Comparison of ENCODE assay signal across 8 mouse cellular contexts in genomic region chr7:27487740-27488268, GRCm38 (mm10). TPM values are rescaled to one million over a fixed set of nuclear protein-coding genes. Genes with fewer than 3 reads are reported as not detected.
A peak's percentile ranks its signal among the peaks of the same experiment; 100 is the strongest.
DNase-seq lines count a peak whose midpoint lies in the region; ATAC-seq lines count a peak whose summit lies in the region.

No protein-coding gene starts in this region.

- H3K4me3 ChIP-seq in embryonic facial prominence, embryonic 13.5 days = peak overlapping the region; percentile 75
- peak overlapping the region; percentile 84 for H3K4me3 ChIP-seq in stomach, embryonic 16.5 days (replicated peaks; ENCODE audit: low read length)

- peak overlapping the region; percentile 85 for H3K9ac ChIP-seq in embryonic facial prominence, embryonic 13.5 days
- H3K9ac ChIP-seq in stomach, embryonic 16.5 days (ENCODE audit: low read length) = peak overlapping the region; percentile 93

- ATAC-seq in embryonic facial prominence, embryonic 13.5 days (ENCODE audit: insufficient number of reproducible peaks, insufficient read depth, low FRiP score, low TSS enrichment, low read depth) = no peak
- ATAC-seq in stomach, embryonic 16.5 days (ENCODE audit: insufficient read depth, low FRiP score) = no peak

- H3K4me2 ChIP-seq in embryonic facial prominence, embryonic 13.5 days = peak overlapping the region; percentile 65
- peak overlapping the region; percentile 92 for H3K4me2 ChIP-seq in stomach, embryonic 16.5 days (ENCODE audit: low read depth, low read length)

- peak overlapping the region; percentile 99 for H3K27ac ChIP-seq in embryonic facial prominence, embryonic 13.5 days
- H3K27ac ChIP-seq in stomach, embryonic 16.5 days (ENCODE audit: low read length) = peak overlapping the region; percentile 99

- DNase-seq in embryo, embryonic 10 days (ENCODE audit: low spot score) = peak; percentile 43
- no peak for DNase-seq in embryo, embryonic 9.5 days (ENCODE audit: extremely low spot score)
- DNase-seq in adrenal gland, adult 18-20 months (ENCODE audit: low spot score in 2 of 2) = peak; percentile 56 to 67
- peak; percentile 65 to 77 for DNase-seq in heart, postnatal 14 days
- peak; percentile 59 to 79 for DNase-seq in left cerebral cortex, postnatal 14 days (ENCODE audit: low spot score in 2 of 2)
- peak; percentile 82 to 87 for DNase-seq in lung, postnatal 4 days

- WGBS in embryonic facial prominence, embryonic 13.5 days = under 1% methylated on average over 13 of the region's 13 CpGs
- 3% methylated on average over 13 of the region's 13 CpGs for WGBS in stomach, embryonic 16.5 days

- H3K9me3 ChIP-seq in embryonic facial prominence, embryonic 13.5 days = no peaks in the 10 kb centered on the region
- no peaks in the 10 kb centered on the region for H3K9me3 ChIP-seq in stomach, embryonic 16.5 days (replicated peaks; ENCODE audit: control insufficient read depth, low read length)

- intact Hi-C loops in heart, postnatal 14 days (cut with DNase I) = loop anchor here (2.0 to 10.0 kb wide), 2 partner anchors 13 to 323 kb away; partner anchors contain the start of gene Egln2
- intact Hi-C loops in left cerebral cortex, postnatal 14 days (cut with DNase I) = no loop called here

- peaks cover 14% of the 10 kb centered on the region for H3K36me3 ChIP-seq in embryonic facial prominence, embryonic 13.5 days
- no peaks in the 10 kb centered on the region; the same call in 1 of the 2 replicates for H3K36me3 ChIP-seq in stomach, embryonic 16.5 days (ENCODE audit: control insufficient read depth, insufficient read depth, low read length)

- peaks cover 39% of the 10 kb centered on the region for H3K4me1 ChIP-seq in embryonic facial prominence, embryonic 13.5 days
- peaks cover 30% of the 10 kb centered on the region for H3K4me1 ChIP-seq in stomach, embryonic 16.5 days (ENCODE audit: control insufficient read depth, insufficient read depth, low read length)

- H3K27me3 ChIP-seq in embryonic facial prominence, embryonic 13.5 days = no peaks in the 10 kb centered on the region
- H3K27me3 ChIP-seq in stomach, embryonic 16.5 days (ENCODE audit: control insufficient read depth, insufficient read depth, low read length) = no peaks in the 10 kb centered on the region

RNA-seq across cellular contexts. Expression of gene Sertad1, which starts 1.1 kb away (rescaled TPM):
- total RNA-seq in adrenal gland, adult 18-20 months (2021) = 10 to 100 TPM; 17.3 to 23.7 TPM
- 34.7 and 40.1 TPM in 2 replicates for polyA plus RNA-seq in embryonic facial prominence, embryonic 13.5 days (2015; fragmentation: Nextera tagmentation; extraction: Ambion mirVana)
- 10 to 100 TPM; 10.9 to 11.4 TPM for total RNA-seq in heart, postnatal 14 days (2021)
- total RNA-seq in left cerebral cortex, postnatal 14 days (2021) = 10 to 100 TPM in 1 of 2 experiments, 1 to 10 TPM in 1; 8.7 to 12.9 TPM
- polyA plus RNA-seq in stomach, embryonic 16.5 days (2015; fragmentation: Nextera tagmentation; extraction: Ambion mirVana) = 42.0 and 45.9 TPM in 2 replicates

RNA-seq across cellular contexts. Expression of gene Prx, which starts 11.3 kb away (rescaled TPM):
- total RNA-seq in adrenal gland, adult 18-20 months (2021) = 1 to 10 TPM; 2.6 to 3.0 TPM
- 5.8 and 6.3 TPM in 2 replicates for polyA plus RNA-seq in embryonic facial prominence, embryonic 13.5 days (2015; fragmentation: Nextera tagmentation; extraction: Ambion mirVana)
- 1 to 10 TPM; 1.4 to 2.8 TPM for total RNA-seq in heart, postnatal 14 days (2021)
- total RNA-seq in left cerebral cortex, postnatal 14 days (2021) = under 1 TPM; 0.57 to 0.66 TPM
- 3.7 and 4.0 TPM in 2 replicates for polyA plus RNA-seq in stomach, embryonic 16.5 days (2015; fragmentation: Nextera tagmentation; extraction: Ambion mirVana)

RNA-seq across cellular contexts. Expression of gene Sertad3, which starts 14.2 kb away (rescaled TPM):
- total RNA-seq in adrenal gland, adult 18-20 months (2021) = 10 to 100 TPM; 10.6 to 11.5 TPM
- 33.6 and 38.2 TPM in 2 replicates for polyA plus RNA-seq in embryonic facial prominence, embryonic 13.5 days (2015; fragmentation: Nextera tagmentation; extraction: Ambion mirVana)
- total RNA-seq in heart, postnatal 14 days (2021) = 1 to 10 TPM; 7.6 to 8.5 TPM
- total RNA-seq in left cerebral cortex, postnatal 14 days (2021) = 1 to 10 TPM; 3.0 to 3.1 TPM
- 38.1 and 39.4 TPM in 2 replicates for polyA plus RNA-seq in stomach, embryonic 16.5 days (2015; fragmentation: Nextera tagmentation; extraction: Ambion mirVana)

RNA-seq across cellular contexts. Expression of gene Hipk4, which starts 35.3 kb away (rescaled TPM):
- total RNA-seq in adrenal gland, adult 18-20 months (2021) = under 1 TPM; 0.26 to 0.40 TPM
- 0.92 and 1.1 TPM in 2 replicates for polyA plus RNA-seq in embryonic facial prominence, embryonic 13.5 days (2015; fragmentation: Nextera tagmentation; extraction: Ambion mirVana)
- under 1 TPM; 0.32 to 0.55 TPM for total RNA-seq in heart, postnatal 14 days (2021)
- not detected for total RNA-seq in left cerebral cortex, postnatal 14 days (2021)
- 0.35 and 0.79 TPM in 2 replicates for polyA plus RNA-seq in stomach, embryonic 16.5 days (2015; fragmentation: Nextera tagmentation; extraction: Ambion mirVana)

RNA-seq across cellular contexts. Expression of gene Blvrb, which starts 40.0 kb away (rescaled TPM):
- 10 to 100 TPM; 40.1 to 56.1 TPM for total RNA-seq in adrenal gland, adult 18-20 months (2021)
- polyA plus RNA-seq in embryonic facial prominence, embryonic 13.5 days (2015; fragmentation: Nextera tagmentation; extraction: Ambion mirVana) = 46.1 and 52.9 TPM in 2 replicates
- total RNA-seq in heart, postnatal 14 days (2021) = 10 to 100 TPM; 34.3 to 34.9 TPM
- total RNA-seq in left cerebral cortex, postnatal 14 days (2021) = 10 to 100 TPM; 11.7 to 13.0 TPM
- 112 and 113 TPM in 2 replicates for polyA plus RNA-seq in stomach, embryonic 16.5 days (2015; fragmentation: Nextera tagmentation; extraction: Ambion mirVana)
